Mouse (Mus musculus) lung, postnatal 0 days (tissue): Measurements from ENCODE around the gene Lgi2. TPM values are rescaled to one million over a fixed set of nuclear protein-coding genes. Genes with fewer than 3 reads are reported as not detected.

ENCODE experiments used
- ATAC-seq: fragments of 200-750 bp; cut with Nextera tagmentation; 2 replicates; pipeline ENCODE4 v1.8.0; 2017; ENCODE audit warnings: moderate library complexity
- DNase-seq: peaks from one replicate; pipeline ENCODE4 v3.0.0-alpha.2; 2016; ENCODE audit warnings: low spot score
- H3K27ac ChIP-seq: fragments of 300-500 bp; sonication (generic); 2 replicates; pipeline ENCODE4 v1.5.1; 2014; ENCODE audit warnings: antibody characterized with exemption, mild to moderate bottlenecking, low read length, mixed read lengths
- H3K27me3 ChIP-seq: fragments of 300-500 bp; sonication (generic); replicated peaks from 2 replicates; pipeline ENCODE4 v1.6.1; 2014; ENCODE audit warnings: low read length, mixed read lengths; ENCODE audit not compliant: insufficient read depth
- H3K36me3 ChIP-seq: fragments of 300-500 bp; sonication (generic); 2 replicates; pipeline ENCODE4 v1.6.1; 2014; ENCODE audit warnings: low read length, mixed read lengths; ENCODE audit not compliant: insufficient read depth
- H3K4me1 ChIP-seq: fragments of 300-500 bp; sonication (generic); 2 replicates; pipeline ENCODE4 v1.6.1; 2014; ENCODE audit warnings: antibody characterized with exemption, low read depth, low read length, mixed read lengths; ENCODE audit not compliant: insufficient read depth
- H3K4me2 ChIP-seq: fragments of 300-500 bp; sonication (generic); replicated peaks from 2 replicates; pipeline ENCODE4 v1.6.1; 2014; ENCODE audit warnings: low read depth, mild to moderate bottlenecking, low read length, moderate library complexity, mixed read lengths
- H3K4me3 ChIP-seq: fragments of 300-500 bp; sonication (generic); 2 replicates; pipeline ENCODE4 v1.5.1; 2014; ENCODE audit warnings: low read depth, low read length
- H3K9ac ChIP-seq: fragments of 300-500 bp; sonication (generic); replicated peaks from 2 replicates; pipeline ENCODE4 v1.6.1; 2014; ENCODE audit warnings: low read depth, mild to moderate bottlenecking
- H3K9me3 ChIP-seq: fragments of 300-500 bp; sonication (generic); 2 replicates; pipeline ENCODE4 v1.6.1; 2016; ENCODE audit warnings: low read length, mixed read lengths
- CTCF ChIP-seq: IDR thresholded peaks from 2 replicates; pipeline ENCODE4 v1.5.1; 2016; ENCODE audit warnings: antibody characterized with exemption, mild to moderate bottlenecking
- EP300 ChIP-seq: IDR thresholded peaks from 2 replicates; pipeline ENCODE4 v1.6.1; 2016; ENCODE audit warnings: antibody characterized with exemption, mild to moderate bottlenecking, control low read depth
- WGBS: fragments of 180-500 bp; shearing (Covaris S2); extraction: QIAGEN DNeasy Blood & Tissue Kit; methylation state at CpG from one replicate; pipeline ENCODE4 v1.1.7; 2014; 5-methylcytosine and 5-hydroxymethylcytosine counted together
- polyA plus RNA-seq: library from polyadenylated mRNA; unstranded; fragments of >200 nt; fragmentation: Nextera tagmentation; extraction: Ambion mirVana; gene quantifications from 2 replicates; pipeline ENCODE4 v1.2.1, GENCODE M21; 2015

Gene Lgi2
- polyA plus RNA-seq, 1 experiment from 2014 or later: 2.0 TPM

GRCm38 (mm10) chr5:52491496-52491895 is 74.8 kb downstream of the Lgi2 start:
- Histone ChIP-seq H3K4me1 (no peaks in the 10 kb centered on the region), H3K27me3 (no peaks in the 10 kb centered on the region), H3K9ac (no peak overlapping the region), H3K4me3 (no peak overlapping the region), H3K27ac (no peak overlapping the region), H3K4me2 (no peak overlapping the region), H3K9me3 (no peaks in the 10 kb centered on the region), H3K36me3 (no peaks in the 10 kb centered on the region)
- no peak for TF ChIP-seq CTCF
- no peak for TF ChIP-seq EP300
- ATAC-seq: no peak
- DNase-seq: no peak
- 82% methylated on average over 6 of the region's 6 CpGs for WGBS

DNA sequence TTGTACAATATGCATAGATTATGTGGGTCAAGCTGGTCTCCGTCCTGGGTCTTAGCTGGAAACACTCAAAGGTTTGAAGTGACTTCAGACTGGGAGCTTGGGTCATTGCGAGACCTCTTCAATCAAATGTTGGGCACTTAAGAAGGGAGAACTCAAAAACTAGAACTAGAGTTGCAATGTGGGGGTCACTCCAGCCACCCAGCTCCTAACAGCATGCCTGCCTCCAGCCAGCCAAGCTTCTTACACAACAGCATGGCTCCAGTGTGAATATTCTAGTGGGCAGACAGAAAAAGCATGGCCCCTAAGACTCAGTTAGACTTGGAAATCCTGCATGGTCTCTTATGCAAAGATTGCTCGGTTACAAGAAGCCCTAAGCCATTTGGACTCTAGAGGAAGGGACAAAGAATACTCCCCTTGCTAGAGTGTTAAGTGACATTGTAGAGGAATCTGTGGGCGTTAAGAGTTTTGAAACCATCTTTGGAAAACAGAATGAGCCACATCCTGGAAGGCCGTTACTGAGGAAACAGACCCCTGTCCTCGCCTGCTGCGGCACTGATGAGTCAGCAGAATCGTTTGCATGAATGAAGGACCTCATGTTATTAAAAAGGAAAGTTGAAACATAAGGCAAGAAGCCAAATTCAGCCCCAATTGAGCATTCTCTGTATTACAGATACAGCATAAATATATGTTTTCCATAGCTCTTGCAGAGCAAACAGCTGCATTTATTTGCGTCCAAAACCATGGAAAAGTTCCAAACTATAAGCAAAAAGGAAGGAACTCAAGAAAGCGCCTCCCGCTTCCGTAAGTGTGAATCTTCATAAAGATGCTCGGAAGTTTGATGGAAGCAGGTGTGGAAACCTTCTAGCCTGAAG is 78.5 kb downstream of the Lgi2 start:
- TF ChIP-seq CTCF: no peak
- TF ChIP-seq EP300: no peak
- Histone ChIP-seq H3K36me3 (no peaks in the 10 kb centered on the region), H3K4me3 (no peak overlapping the region), H3K4me2 (no peak overlapping the region), H3K9ac (no peak overlapping the region), H3K9me3 (no peaks in the 10 kb centered on the region), H3K27ac (no peak overlapping the region), H3K4me1 (no peaks in the 10 kb centered on the region), H3K27me3 (no peaks in the 10 kb centered on the region)
- ATAC-seq: peak; percentile 53; the same call in 1 of the 2 replicates
- peak; percentile 26 for DNase-seq
- 48% methylated on average over 13 of the region's 13 CpGs for WGBS

Other genes with a start within 250 kb of the Lgi2 start
- gene Sod3, start 202.7 kb downstream of the Lgi2 start, polyA plus RNA-seq: 11.9 and 16.8 TPM in 2 replicates
- 3.4 TPM in 2 replicates for gene Ccdc149, start 94.9 kb downstream of the Lgi2 start, polyA plus RNA-seq
- gene Sepsecs, start 103.2 kb upstream of the Lgi2 start, polyA plus RNA-seq: 9.0 and 9.9 TPM in 2 replicates
- 113 and 117 TPM in 2 replicates for gene Pi4k2b, start 175.1 kb upstream of the Lgi2 start, polyA plus RNA-seq
- gene Zcchc4, start 208.9 kb upstream of the Lgi2 start, polyA plus RNA-seq: 5.2 and 6.2 TPM in 2 replicates